Mouse (Mus musculus): ENCODE data around the gene Per2.

Gene Per2

GRCm38 (mm10) chr1:91380453-91381090 lies 78.6 kb downstream of the Per2 start:
- DNase-seq, result peak; percentile 33 to 75

DNA sequence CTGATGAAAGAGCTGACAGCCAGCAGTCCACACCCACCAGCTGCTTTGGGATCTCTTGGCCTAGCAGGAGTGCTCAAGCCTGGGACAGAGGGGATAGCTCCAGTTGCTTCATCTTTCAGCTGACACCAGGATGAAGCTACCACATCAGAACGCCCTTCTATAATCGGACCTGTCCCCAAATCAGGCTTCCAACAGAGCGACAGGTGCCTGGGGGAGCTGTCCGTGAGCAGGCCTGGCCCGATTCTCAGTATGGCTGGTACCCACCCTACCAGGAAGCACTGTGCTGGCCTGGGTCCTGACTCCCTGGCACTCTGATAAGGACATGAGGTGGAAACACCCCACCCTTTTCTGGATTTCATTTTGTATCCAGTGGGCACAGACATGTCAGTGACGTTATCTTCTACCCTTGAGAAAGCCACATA lies 85.7 kb downstream of the Per2 start:
- no peak for DNase-seq

- DNase-seq, result no peak
These were observed 89.1 kb downstream of the Per2 start for GRCm38 (mm10) chr1:91370055-91370454.

GRCm38 (mm10) chr1:91369408-91369807 lies 89.7 kb downstream of the Per2 start:
- DNase-seq, result no peak

- no peak for DNase-seq
These were observed 91.8 kb downstream of the Per2 start for GRCm38 (mm10) chr1:91367295-91367694.

DNA sequence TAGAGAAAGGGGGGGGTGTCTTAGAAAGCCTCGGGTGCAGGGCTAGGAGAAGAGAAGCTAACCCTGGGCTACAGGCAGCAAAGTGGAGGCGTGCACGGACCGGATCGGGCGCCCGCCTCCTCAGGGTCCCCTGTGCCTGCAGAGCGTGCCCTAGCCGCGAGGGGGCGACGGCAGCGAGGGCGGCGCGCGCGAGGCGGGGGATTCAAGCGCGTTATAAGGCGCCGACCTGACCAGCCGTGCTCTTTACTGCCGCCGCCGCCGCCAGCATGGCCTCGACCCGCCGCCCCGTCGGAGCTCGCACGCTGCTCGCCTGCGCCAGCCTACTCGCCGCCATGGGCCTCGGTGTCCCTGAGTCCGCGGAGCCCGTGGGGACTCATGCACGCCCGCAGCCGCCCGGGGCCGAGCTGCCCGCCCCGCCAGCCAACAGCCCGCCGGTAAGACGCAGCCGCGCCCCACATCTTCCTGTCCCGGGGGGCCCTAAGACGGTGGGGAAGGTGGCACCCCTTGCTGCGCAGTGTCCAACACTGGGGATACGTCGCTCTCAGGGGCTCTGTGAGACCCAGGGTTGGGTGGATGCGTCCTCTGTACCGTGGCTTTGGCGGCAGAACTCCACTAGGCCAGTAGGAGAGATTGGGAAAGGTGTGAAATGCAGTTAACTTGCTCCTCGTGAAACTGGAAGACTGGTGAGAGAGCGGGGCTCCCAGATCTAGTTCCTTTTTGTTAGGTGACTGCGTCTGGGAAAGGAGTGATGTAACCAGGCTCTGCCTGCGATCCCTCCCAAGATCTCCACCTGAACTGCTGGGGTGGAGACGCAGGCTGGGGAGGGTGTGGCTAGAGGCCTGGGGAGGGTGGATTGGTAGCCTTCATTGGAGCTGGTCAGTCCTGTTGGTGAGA lies 92.7 kb downstream of the Per2 start, which contains the start of gene Erfe:
Gene Erfe (plus strand): TSS at position 216 of the 894 bp plus-strand sequence.
- peak; percentile 47 to 75 for DNase-seq

Measured in spleen, adult 18-20 months (tissue).